Mouse (Mus musculus) small intestine, adult 2 months (tissue): Measurements from ENCODE around the gene Drosha.

Experiments
- CTCF ChIP-seq: fragments of 200-500 bp; IDR thresholded peaks from 2 replicates; pipeline ENCODE4 v1.5.1; 2012; ENCODE audit warnings: low read depth, mild to moderate bottlenecking, control low read depth, inconsistent platforms, low read length, moderate library complexity, mixed read lengths; ENCODE audit not compliant: insufficient replicate concordance, insufficient read length; ENCODE audit errors: extremely low read depth
- POLR2A ChIP-seq: fragments of 200-500 bp; IDR thresholded peaks from 2 replicates; pipeline ENCODE4 v1.6.1; 2012; ENCODE audit warnings: low read depth, mild to moderate bottlenecking, control low read depth, inconsistent platforms, low read length, moderate library complexity

DNA sequence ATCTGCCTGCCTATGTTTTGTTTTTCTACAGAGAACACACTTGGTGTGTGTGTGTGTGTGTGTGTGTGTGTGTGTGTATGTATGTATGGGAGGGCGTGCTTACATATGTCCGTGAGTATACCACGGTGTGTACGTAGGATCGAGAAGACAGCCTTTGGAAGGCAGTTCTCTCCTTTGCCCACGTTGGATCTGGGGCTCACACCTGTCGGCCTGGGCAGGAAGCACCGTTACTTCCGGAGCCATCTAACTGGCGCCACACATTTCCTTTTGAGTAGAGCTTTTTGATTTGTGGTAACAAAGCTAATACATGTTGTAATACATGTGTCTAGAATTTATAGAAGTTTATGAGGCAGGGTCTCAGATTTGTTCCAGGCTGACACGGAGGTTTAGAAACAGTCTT is 16.1 kb downstream of the Drosha start:
- TF ChIP-seq CTCF: no peak
- no peak for TF ChIP-seq POLR2A
